Mouse (Mus musculus): ENCODE results near the gene Olfr465-ps1. TPM values are rescaled to one million over a fixed set of nuclear protein-coding genes. Genes with fewer than 3 reads are reported as not detected.

Gene Olfr465-ps1
- polyA plus RNA-seq, 1 experiment from 2014 or later: not detected

DNA sequence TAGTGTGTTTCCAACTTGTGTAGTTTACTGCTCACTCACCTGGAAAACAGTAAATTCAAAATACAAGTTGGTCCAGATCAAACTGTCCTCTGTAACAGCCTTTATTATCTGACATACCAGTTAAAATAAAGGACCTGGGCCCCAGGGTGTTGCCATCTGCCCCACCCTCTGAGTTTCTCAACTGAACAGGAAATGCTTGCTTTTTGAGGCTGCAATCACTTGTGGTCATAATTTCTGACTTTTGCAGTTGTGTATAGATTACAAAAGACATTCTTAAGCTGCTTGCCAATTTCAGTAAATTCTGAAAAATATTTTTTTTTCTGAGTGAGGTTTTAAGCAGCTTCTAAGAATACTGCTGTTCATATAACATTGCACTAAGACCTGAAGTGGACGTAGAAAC is 15.8 kb upstream of the Olfr465-ps1 start:
- H3K4me3 ChIP-seq (ENCODE audit: low read depth, low read length): no peak overlapping the region
- 88% methylated on average over 1 of the region's 1 CpGs for WGBS
- no peaks in the 10 kb centered on the region for H3K36me3 ChIP-seq (ENCODE audit: control insufficient read depth, insufficient read depth, low read length)
- no peaks in the 10 kb centered on the region for H3K27me3 ChIP-seq (ENCODE audit: control insufficient read depth, insufficient read depth, low read length)
- H3K4me1 ChIP-seq (ENCODE audit: control insufficient read depth, insufficient read depth, low read length): no peaks in the 10 kb centered on the region
- no peak overlapping the region for H3K27ac ChIP-seq (ENCODE audit: low read depth, low read length)
- no peak for ATAC-seq (ENCODE audit: low read depth)
- H3K9me3 ChIP-seq (ENCODE audit: control insufficient read depth, low read length): no peaks in the 10 kb centered on the region
- no peak overlapping the region for H3K4me2 ChIP-seq (ENCODE audit: low read depth, low read length)
- no peak overlapping the region for H3K9ac ChIP-seq (replicated peaks; ENCODE audit: low read depth, low read length)

- Histone ChIP-seq H3K4me1 (ENCODE audit: control insufficient read depth, insufficient read depth, low read length) (no peaks in the 10 kb centered on the region), H3K4me3 (ENCODE audit: low read depth, low read length) (no peak overlapping the region), H3K9ac (replicated peaks; ENCODE audit: low read depth, low read length) (no peak overlapping the region), H3K27me3 (ENCODE audit: control insufficient read depth, insufficient read depth, low read length) (no peaks in the 10 kb centered on the region), H3K27ac (ENCODE audit: low read depth, low read length) (no peak overlapping the region), H3K4me2 (ENCODE audit: low read depth, low read length) (no peak overlapping the region), H3K36me3 (ENCODE audit: control insufficient read depth, insufficient read depth, low read length) (no peaks in the 10 kb centered on the region), H3K9me3 (ENCODE audit: control insufficient read depth, low read length) (no peaks in the 10 kb centered on the region; the same call in 1 of the 2 replicates)
- ATAC-seq (ENCODE audit: low read depth): no peak
- WGBS: 61% methylated on average over 3 of the region's 3 CpGs
These were observed 10.6 kb upstream of the Olfr465-ps1 start for GRCm38 (mm10) chr13:65127063-65127847.

DNA sequence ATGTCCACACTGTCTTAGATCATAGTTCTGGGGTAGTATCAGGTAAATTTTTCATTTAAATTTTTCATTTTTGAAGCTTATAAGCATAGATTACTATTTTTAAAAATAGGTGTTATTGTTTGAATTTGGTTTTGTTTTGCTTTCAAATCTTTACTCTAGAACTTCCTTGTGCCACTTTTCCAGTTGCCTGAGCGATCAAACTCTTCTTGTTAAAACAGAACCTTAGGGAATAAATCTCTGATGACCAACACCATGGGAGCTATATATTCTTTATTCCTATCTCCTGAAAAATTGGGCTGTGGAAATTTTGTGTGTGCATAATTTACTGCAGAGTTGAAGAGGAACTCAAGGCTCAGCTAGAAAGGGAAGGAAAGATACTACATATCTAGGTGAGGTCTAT is 12.1 kb downstream of the Olfr465-ps1 start, which contains the start of gene Olfr466:
Gene Olfr466 (plus strand): TSS at position 301 of the 400 bp plus-strand sequence.
- H3K4me3 ChIP-seq (ENCODE audit: low read depth, low read length): no peak within 1 kb of the TSS
- H3K27me3 ChIP-seq (ENCODE audit: control insufficient read depth, insufficient read depth, low read length): no peaks in the 10 kb centered on the region
- no peaks in the 10 kb centered on the region for H3K9me3 ChIP-seq (ENCODE audit: control insufficient read depth, low read length)
- H3K27ac ChIP-seq (ENCODE audit: low read depth, low read length): no peak within 1 kb of the TSS
- H3K36me3 ChIP-seq (ENCODE audit: control insufficient read depth, insufficient read depth, low read length): no peaks in the 10 kb centered on the region
- H3K9ac ChIP-seq (replicated peaks; ENCODE audit: low read depth, low read length): no peak within 1 kb of the TSS
- H3K4me1 ChIP-seq (ENCODE audit: control insufficient read depth, insufficient read depth, low read length): no peaks in the 10 kb centered on the region
- H3K4me2 ChIP-seq (ENCODE audit: low read depth, low read length): no peak within 1 kb of the TSS
- ATAC-seq (ENCODE audit: low read depth): no peak
- WGBS: 77% methylated on average over 1 of the region's 1 CpGs

GRCm38 (mm10) chr13:65174102-65174501 is 36.2 kb downstream of the Olfr465-ps1 start:
- no peak overlapping the region for H3K4me3 ChIP-seq (ENCODE audit: low read depth, low read length)
- H3K4me1 ChIP-seq (ENCODE audit: control insufficient read depth, insufficient read depth, low read length): no peaks in the 10 kb centered on the region
- no peaks in the 10 kb centered on the region for H3K9me3 ChIP-seq (ENCODE audit: control insufficient read depth, low read length)
- 83% methylated on average over 3 of the region's 3 CpGs for WGBS
- H3K4me2 ChIP-seq (ENCODE audit: low read depth, low read length): no peak overlapping the region
- H3K27me3 ChIP-seq (ENCODE audit: control insufficient read depth, insufficient read depth, low read length): no peaks in the 10 kb centered on the region
- no peak overlapping the region for H3K9ac ChIP-seq (replicated peaks; ENCODE audit: low read depth, low read length)
- H3K27ac ChIP-seq (ENCODE audit: low read depth, low read length): no peak overlapping the region
- no peak for ATAC-seq (ENCODE audit: low read depth)
- H3K36me3 ChIP-seq (ENCODE audit: control insufficient read depth, insufficient read depth, low read length): no peaks in the 10 kb centered on the region

DNA sequence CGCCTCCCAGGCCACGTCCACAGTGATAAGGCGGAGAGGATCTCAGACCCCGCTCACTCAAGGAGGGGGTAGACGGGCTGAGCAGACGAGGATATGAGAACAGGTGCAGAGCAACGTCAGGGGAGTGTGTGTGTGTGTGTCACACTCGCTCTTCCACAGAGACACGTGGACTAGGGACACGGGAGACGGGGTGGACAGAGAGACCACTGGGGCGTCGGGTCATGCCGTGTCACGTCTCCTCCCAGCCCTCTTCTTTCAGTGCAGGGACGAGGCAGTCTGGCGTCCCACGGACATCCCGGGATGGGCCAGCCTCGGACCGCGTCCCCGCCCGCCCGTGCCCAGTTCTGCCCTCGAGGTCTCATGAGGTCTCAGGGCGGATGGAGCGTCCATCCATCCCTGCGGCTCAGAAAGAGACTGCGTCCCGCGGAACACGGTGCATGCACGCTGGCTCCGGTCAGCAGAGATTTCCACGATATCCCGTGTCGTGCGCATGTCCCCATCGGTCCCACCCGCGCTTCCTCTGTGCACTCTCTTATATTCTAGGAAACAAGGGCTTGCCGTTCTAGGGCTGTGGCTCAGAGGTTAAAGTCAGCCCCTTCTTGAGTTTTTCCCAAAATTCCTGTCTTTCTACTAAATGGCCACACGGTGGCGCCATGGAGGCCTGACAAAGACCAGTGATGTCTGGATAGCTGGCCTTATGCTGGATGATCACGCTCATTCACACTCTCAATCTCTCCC is 38.0 kb downstream of the Olfr465-ps1 start:
- WGBS: 22% methylated on average over 41 of the region's 46 CpGs
- peak; percentile 89 for ATAC-seq (ENCODE audit: low read depth)
- H3K9ac ChIP-seq (replicated peaks; ENCODE audit: low read depth, low read length): peak overlapping the region; percentile 34
- H3K27ac ChIP-seq (ENCODE audit: low read depth, low read length): no peak overlapping the region
- H3K9me3 ChIP-seq (ENCODE audit: control insufficient read depth, low read length): no peaks in the 10 kb centered on the region
- peak overlapping the region; percentile 59 for H3K4me2 ChIP-seq (ENCODE audit: low read depth, low read length)
- H3K4me1 ChIP-seq (ENCODE audit: control insufficient read depth, insufficient read depth, low read length): no peaks in the 10 kb centered on the region
- H3K4me3 ChIP-seq (ENCODE audit: low read depth, low read length): peak overlapping the region; percentile 33
- H3K36me3 ChIP-seq (ENCODE audit: control insufficient read depth, insufficient read depth, low read length): no peaks in the 10 kb centered on the region
- no peaks in the 10 kb centered on the region for H3K27me3 ChIP-seq (ENCODE audit: control insufficient read depth, insufficient read depth, low read length)

DNA sequence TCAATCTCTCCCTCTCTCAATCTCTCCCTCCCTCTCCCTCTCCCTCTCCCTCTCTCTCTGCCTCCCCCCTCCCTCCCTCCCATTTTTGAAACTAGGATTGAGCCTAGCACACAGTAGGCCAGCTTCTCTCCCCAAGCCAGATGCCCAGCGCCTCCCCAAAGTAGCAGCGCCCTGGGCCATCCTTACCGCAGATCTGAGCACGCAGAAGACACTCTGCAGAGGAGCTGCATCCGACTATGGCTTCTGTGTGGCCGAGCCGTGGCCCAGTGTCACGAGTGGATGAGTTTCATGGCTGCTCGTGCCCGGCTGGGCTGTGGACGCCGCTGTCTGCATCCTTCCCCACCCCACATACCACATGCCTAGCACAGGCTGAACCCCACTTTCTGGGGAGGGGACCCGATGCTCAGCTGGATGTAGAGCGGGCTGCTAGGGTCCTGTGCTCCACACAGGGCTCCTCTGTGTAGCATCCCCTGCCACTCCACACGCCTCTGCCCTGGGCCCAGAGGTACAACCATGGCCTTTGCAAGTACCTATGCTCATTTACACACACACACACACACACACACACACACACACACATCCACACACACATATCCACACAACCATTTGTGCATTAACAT is 38.7 kb downstream of the Olfr465-ps1 start:
- no peaks in the 10 kb centered on the region for H3K36me3 ChIP-seq (ENCODE audit: control insufficient read depth, insufficient read depth, low read length)
- no peak overlapping the region for H3K4me2 ChIP-seq (ENCODE audit: low read depth, low read length)

More for the DNA sequence above, 38.7 kb downstream of the Olfr465-ps1 start:
- no peak overlapping the region for H3K27ac ChIP-seq (ENCODE audit: low read depth, low read length)
- no peaks in the 10 kb centered on the region for H3K27me3 ChIP-seq (ENCODE audit: control insufficient read depth, insufficient read depth, low read length)
- WGBS: 59% methylated on average over 15 of the region's 15 CpGs
- no peak overlapping the region for H3K4me3 ChIP-seq (ENCODE audit: low read depth, low read length)
- ATAC-seq (ENCODE audit: low read depth): peak; percentile 71
- H3K9me3 ChIP-seq (ENCODE audit: control insufficient read depth, low read length): no peaks in the 10 kb centered on the region
- H3K9ac ChIP-seq (replicated peaks; ENCODE audit: low read depth, low read length): no peak overlapping the region
- no peaks in the 10 kb centered on the region for H3K4me1 ChIP-seq (ENCODE audit: control insufficient read depth, insufficient read depth, low read length)

Other genes starting within 250 kb of the Olfr465-ps1 start
- gene Cntnap3, start 234.1 kb upstream of the Olfr465-ps1 start, polyA plus RNA-seq (2014; fragmentation: Nextera tagmentation; extraction: Ambion mirVana): 1.6 and 2.1 TPM in 2 replicates
- gene Spata31, start 220.7 kb upstream of the Olfr465-ps1 start, polyA plus RNA-seq (2014; fragmentation: Nextera tagmentation; extraction: Ambion mirVana): not detected in 2 replicates
- 0.08 TPM in 1 of 2 replicates, not detected in the other for gene Spata31d1c, start 105.0 kb upstream of the Olfr465-ps1 start, polyA plus RNA-seq (2014; fragmentation: Nextera tagmentation; extraction: Ambion mirVana)
- gene Prss47, start 85.3 kb upstream of the Olfr465-ps1 start, polyA plus RNA-seq (2014; fragmentation: Nextera tagmentation; extraction: Ambion mirVana): not detected in 2 replicates
- gene Mfsd14b, start 25.1 kb upstream of the Olfr465-ps1 start, polyA plus RNA-seq (2014; fragmentation: Nextera tagmentation; extraction: Ambion mirVana): 33.4 and 33.7 TPM in 2 replicates
- gene Olfr466, start 12.2 kb downstream of the Olfr465-ps1 start, polyA plus RNA-seq (2014; fragmentation: Nextera tagmentation; extraction: Ambion mirVana): not detected in 2 replicates
- gene Nlrp4f, start 67.9 kb downstream of the Olfr465-ps1 start, polyA plus RNA-seq (2014; fragmentation: Nextera tagmentation; extraction: Ambion mirVana): 0.27 and 0.63 TPM in 2 replicates
- 0.52 and 0.56 TPM in 2 replicates for gene Gm10775, start 121.5 kb downstream of the Olfr465-ps1 start, polyA plus RNA-seq (2014; fragmentation: Nextera tagmentation; extraction: Ambion mirVana)
- 26.2 and 29.6 TPM in 2 replicates for gene Zfp369, start 140.7 kb downstream of the Olfr465-ps1 start, polyA plus RNA-seq (2014; fragmentation: Nextera tagmentation; extraction: Ambion mirVana)

Data from neural tube, embryonic 14.5 days (tissue).